Mouse (Mus musculus) left cerebral cortex, adult 2 months (tissue): ENCODE results near the gene Gpr25. TPM values are rescaled to one million over a fixed set of nuclear protein-coding genes. Genes with fewer than 3 reads are reported as not detected.

Experiments
- DNase-seq, 2 experiments: peaks; one replicate each; pipeline ENCODE4 v3.0.0; 2021 to 2022; ENCODE audit warnings: low spot score in 2 of 2, mixed read lengths in 1 of 2; ENCODE audit errors: extremely low spot score in 1 of 2
- H3K27ac ChIP-seq: fragments of 200-600 bp; 2 replicates; pipeline ENCODE4 v1.8.1; 2022
- H3K4me3 ChIP-seq: fragments of 200-600 bp; 2 replicates; pipeline ENCODE4 v1.8.1; 2022
- CTCF ChIP-seq: fragments of 200-600 bp; IDR thresholded peaks from 2 replicates; pipeline ENCODE4 v1.8.1; 2022; ENCODE audit warnings: antibody characterized with exemption, mild to moderate bottlenecking, moderate library complexity
- intact Hi-C: fragments of 180-260 bp; cut with DNase I; formaldehyde crosslinking; loops from one replicate; pipeline ENCODE4 v1.15.1; 2025
- total RNA-seq, 2 experiments: library from RNA; stranded (reverse); gene quantifications; 2 replicates each; pipeline ENCODE4 v1.2.3; 2021

Gene Gpr25
- total RNA-seq, 2 experiments from 2014 or later = 5.6 to 6.3 TPM

- DNase-seq = no peak
- TF ChIP-seq CTCF = no peak
- intact Hi-C loops = no loop called here
- no peak overlapping the region for H3K4me3 ChIP-seq
- no peak overlapping the region for H3K27ac ChIP-seq
Measured at GRCm38 (mm10) chr1:136232285-136232926, 28.3 kb downstream of the Gpr25 start.

- Histone ChIP-seq H3K4me3 (no peak overlapping the region), H3K27ac (no peak overlapping the region)
- intact Hi-C loops = no loop called here
- no peak for DNase-seq
- TF ChIP-seq CTCF = no peak
Measured at GRCm38 (mm10) chr1:136231596-136231995, 29.1 kb downstream of the Gpr25 start.

- Histone ChIP-seq H3K27ac (no peak overlapping the region), H3K4me3 (no peak overlapping the region)
- no peak for TF ChIP-seq CTCF
- intact Hi-C loops = no loop called here
- no peak for DNase-seq
Measured at GRCm38 (mm10) chr1:136230201-136230600, 30.5 kb downstream of the Gpr25 start.

- intact Hi-C loops = loop anchor here (10.0 kb wide), 1 partner anchor 364 kb away; no protein-coding TSS in a partner anchor
- no peak for TF ChIP-seq CTCF
- Histone ChIP-seq H3K4me3 (no peak overlapping the region), H3K27ac (no peak overlapping the region)
- DNase-seq = no peak
Measured at GRCm38 (mm10) chr1:136229040-136229373, 31.7 kb downstream of the Gpr25 start.

GRCm38 (mm10) chr1:136228328-136229039 lies 32.2 kb downstream of the Gpr25 start:
- intact Hi-C loops = loop anchor here (10.0 kb wide), 1 partner anchor 364 kb away; no protein-coding TSS in a partner anchor
- H3K4me3 ChIP-seq = no peak overlapping the region

GRCm38 (mm10) chr1:136227870-136228269 lies 32.8 kb downstream of the Gpr25 start:
- intact Hi-C loops = loop anchor here (10.0 kb wide), 1 partner anchor 363 kb away; no protein-coding TSS in a partner anchor
- no peak for TF ChIP-seq CTCF

More at GRCm38 (mm10) chr1:136228328-136229039, 32.2 kb downstream of the Gpr25 start:
- no peak for TF ChIP-seq CTCF
- DNase-seq = no peak
- H3K27ac ChIP-seq = no peak overlapping the region

GRCm38 (mm10) chr1:136226626-136227025 lies 34.0 kb downstream of the Gpr25 start:
- DNase-seq = no peak
- Histone ChIP-seq H3K4me3 (no peak overlapping the region), H3K27ac (no peak overlapping the region)
- no peak for TF ChIP-seq CTCF
- intact Hi-C loops = loop anchor here (10.0 kb wide), 1 partner anchor 362 kb away; no protein-coding TSS in a partner anchor

More at GRCm38 (mm10) chr1:136227870-136228269, 32.8 kb downstream of the Gpr25 start:
- Histone ChIP-seq H3K4me3 (no peak overlapping the region), H3K27ac (no peak overlapping the region)
- DNase-seq = no peak

- no peak for TF ChIP-seq CTCF
Measured at GRCm38 (mm10) chr1:136225846-136226245, 34.8 kb downstream of the Gpr25 start.

GRCm38 (mm10) chr1:136223758-136224342 lies 36.8 kb downstream of the Gpr25 start:
- no peak for DNase-seq
- intact Hi-C loops = loop anchor here (10.0 kb wide), 1 partner anchor 359 kb away; no protein-coding TSS in a partner anchor
- no peak overlapping the region for H3K27ac ChIP-seq
- TF ChIP-seq CTCF = no peak
- H3K4me3 ChIP-seq = no peak overlapping the region

More at GRCm38 (mm10) chr1:136225846-136226245, 34.8 kb downstream of the Gpr25 start:
- DNase-seq = no peak
- intact Hi-C loops = loop anchor here (10.0 kb wide), 1 partner anchor 361 kb away; no protein-coding TSS in a partner anchor
- no peak overlapping the region for H3K27ac ChIP-seq
- no peak overlapping the region for H3K4me3 ChIP-seq

- TF ChIP-seq CTCF = no peak
- intact Hi-C loops = loop anchor here (10.0 kb wide), 1 partner anchor 358 kb away; no protein-coding TSS in a partner anchor
- no peak overlapping the region for H3K4me3 ChIP-seq
- DNase-seq = no peak
- no peak overlapping the region for H3K27ac ChIP-seq
Measured at GRCm38 (mm10) chr1:136222386-136222785, 38.3 kb downstream of the Gpr25 start.

GRCm38 (mm10) chr1:136220037-136220871 lies 40.4 kb downstream of the Gpr25 start:
- intact Hi-C loops = loop anchor here (10.0 kb wide), 1 partner anchor 355 kb away; no protein-coding TSS in a partner anchor
- DNase-seq = no peak
- TF ChIP-seq CTCF = no peak
- no peak overlapping the region for H3K4me3 ChIP-seq
- H3K27ac ChIP-seq = no peak overlapping the region
